Mouse (Mus musculus): ENCODE results near the gene Ripor3.

- TF ChIP-seq TAL1 (IDR thresholded peaks at IDR 0.05; ENCODE audit: low read length) (no peak), GATA1 (IDR thresholded peaks at IDR 0.05; ENCODE audit: low read length) (no peak)
Observed at GRCm38 (mm10) chr2:167949808-167950207, 60.6 kb downstream of the Ripor3 start.

All from erythroblast, embryonic 14.5 days (primary cell).